Mouse (Mus musculus) R1 (cell line): ENCODE results near the gene Slc7a5.

ENCODE experiments used
- DNase-seq: peaks from one replicate; pipeline ENCODE4 v3.0.0-alpha.2; 2018; ENCODE audit warnings: low read depth, low spot score

Gene Slc7a5

GRCm38 (mm10) chr8:121908378-121909147 is 1.1 kb upstream of the Slc7a5 start:
- DNase-seq = no peak

- peak; percentile 67 for DNase-seq
Observed at GRCm38 (mm10) chr8:121906542-121907512, 667 bp downstream of the Slc7a5 start.

DNA sequence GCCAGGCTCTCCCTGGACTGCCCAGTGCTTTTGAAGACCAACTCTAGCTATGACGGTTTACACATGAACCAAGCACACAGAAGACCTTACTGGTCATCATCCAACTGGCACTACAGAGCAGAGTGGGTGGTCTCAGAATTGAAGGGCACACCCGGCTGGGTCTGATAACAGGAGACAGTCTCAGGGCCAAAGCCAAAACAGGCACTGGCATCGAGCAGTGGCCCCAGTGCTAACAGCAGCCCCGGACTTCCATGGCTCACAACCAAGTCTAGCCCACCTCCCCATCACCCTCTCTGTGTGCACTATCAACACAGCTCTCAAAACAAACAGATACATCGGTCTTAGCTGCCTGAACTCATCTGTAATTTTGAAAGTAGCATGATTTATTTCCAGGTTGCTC is 1.6 kb downstream of the Slc7a5 start:
- no peak for DNase-seq

DNA sequence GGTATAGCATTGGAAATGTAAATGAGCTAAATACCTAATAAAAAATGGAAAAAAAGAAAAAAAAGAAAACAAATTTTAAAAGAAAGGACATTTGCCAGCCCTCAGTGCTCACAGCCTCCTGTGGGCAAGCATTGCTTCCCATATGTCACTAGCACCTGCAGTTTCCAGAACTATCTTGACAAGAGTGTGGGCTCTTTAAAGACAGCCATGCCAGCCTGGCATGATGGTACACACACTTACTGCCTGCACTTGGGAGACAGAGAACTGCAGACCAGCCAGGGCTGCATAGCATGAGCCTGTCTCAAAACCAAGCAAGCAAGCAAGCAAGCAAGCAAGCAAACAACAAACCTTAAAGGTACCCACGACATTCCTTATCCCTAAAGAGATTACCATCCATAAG is 2.1 kb downstream of the Slc7a5 start:
- DNase-seq = no peak

GRCm38 (mm10) chr8:121904999-121905398 is 2.5 kb downstream of the Slc7a5 start:
- DNase-seq = no peak

DNA sequence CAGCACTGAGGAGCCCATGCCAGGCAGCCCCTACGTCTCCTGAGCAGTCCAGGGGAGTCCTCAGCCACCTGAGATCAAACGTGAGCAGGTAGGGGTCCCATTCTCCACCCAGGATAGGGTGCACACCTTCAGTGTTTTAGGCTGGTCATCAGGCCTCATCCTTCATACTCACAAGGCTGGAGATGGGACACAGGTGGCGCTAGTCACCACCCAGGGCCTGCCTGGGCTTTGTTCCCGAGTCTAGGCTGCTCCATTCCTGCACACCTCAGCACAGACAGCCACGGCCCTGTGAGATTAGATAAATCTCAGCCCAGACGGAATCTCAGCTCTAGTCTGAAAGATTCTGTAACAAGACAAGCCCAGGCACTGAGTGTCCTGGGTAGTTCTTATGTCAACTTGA is 3.5 kb downstream of the Slc7a5 start:
- no peak for DNase-seq

DNA sequence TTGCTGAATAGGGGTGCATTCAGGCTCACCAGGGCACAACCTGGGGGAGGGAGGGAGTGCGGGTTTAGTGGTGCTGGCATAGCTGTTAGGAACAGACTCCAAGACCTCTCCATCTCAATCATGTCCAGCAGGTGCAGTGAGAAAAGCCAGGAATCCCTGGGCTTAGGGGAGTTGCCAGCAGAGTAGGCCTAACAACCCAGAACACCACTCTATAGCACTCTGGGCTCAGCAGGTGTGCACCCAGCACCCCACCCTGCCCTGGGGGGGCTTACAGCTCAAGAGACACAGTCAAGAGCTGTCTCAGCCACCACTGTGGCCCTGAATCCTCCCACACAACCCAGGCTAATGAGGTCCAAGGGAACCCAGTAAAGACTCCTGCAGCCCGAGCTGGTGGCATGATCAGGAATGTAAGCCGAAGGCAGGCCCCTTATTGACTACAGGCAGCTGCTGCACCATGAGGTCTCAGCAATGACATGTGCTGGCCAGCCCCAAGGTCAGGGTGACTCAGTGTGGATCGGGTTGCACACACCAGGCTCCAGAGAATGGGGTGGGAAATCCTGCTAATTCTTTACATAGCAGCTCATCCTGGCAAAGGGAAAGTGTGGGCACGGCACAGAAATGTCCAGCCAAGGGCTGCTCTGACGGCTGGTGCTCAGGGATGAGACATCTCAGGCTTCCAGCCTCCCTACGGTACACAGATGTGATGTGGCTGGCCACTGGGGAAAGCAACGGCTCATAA is 5.8 kb downstream of the Slc7a5 start:
- DNase-seq = no peak

- DNase-seq = no peak
Observed at GRCm38 (mm10) chr8:121899180-121900044, 8.1 kb downstream of the Slc7a5 start.

DNA sequence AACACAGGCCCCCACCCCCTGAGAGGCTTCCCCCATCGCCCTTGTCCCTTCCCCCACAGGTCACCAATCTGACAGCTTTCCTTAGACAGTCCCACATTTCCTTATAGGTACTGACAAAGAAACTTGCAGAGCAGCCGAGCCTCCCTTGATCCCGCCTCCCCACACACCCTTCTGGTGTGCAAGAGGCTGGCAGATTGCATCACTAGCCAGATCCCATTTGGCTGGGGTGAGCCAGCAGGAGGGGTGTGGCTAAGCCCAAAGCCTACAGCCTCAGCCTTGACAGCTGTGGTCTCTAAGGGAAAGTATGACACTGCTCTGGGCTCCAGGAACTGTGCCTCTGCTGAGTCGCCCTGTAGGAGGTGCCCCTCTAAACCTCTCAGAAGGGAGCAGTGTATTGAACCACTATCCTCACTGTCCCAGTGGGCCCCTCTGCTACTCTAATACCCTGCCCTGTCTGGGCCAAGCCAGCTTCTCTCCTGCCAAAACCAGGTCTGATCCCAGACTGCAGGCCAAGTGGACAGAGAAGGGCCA is 9.0 kb downstream of the Slc7a5 start:
- peak; percentile 83 for DNase-seq

DNA sequence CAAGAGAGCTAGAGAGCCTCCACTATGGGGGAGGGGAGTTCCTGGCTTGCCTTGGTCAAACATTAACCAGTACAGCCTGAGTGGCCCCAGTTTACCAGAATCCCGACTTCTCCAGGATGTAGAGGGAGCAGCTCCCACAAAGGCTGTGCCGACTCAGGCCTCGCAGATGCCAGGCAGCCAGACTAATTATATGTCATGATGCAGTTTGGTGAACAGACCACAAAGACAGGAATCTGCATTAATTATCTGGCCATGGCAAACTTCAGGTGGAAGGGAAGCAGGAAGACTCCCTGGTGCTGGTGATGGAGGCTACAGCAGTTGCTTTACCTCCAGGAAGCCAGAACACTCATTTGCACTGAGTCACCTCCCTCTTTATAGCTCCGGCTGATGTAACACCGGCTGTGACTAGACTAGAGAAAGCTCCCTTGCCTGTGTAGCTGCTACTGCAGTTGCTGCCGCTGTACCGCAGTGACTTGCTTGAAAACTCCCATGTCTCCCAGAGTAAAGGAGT is 9.6 kb downstream of the Slc7a5 start:
- DNase-seq = peak; percentile 56

GRCm38 (mm10) chr8:121897205-121897604 is 10.3 kb downstream of the Slc7a5 start:
- DNase-seq = no peak

DNA sequence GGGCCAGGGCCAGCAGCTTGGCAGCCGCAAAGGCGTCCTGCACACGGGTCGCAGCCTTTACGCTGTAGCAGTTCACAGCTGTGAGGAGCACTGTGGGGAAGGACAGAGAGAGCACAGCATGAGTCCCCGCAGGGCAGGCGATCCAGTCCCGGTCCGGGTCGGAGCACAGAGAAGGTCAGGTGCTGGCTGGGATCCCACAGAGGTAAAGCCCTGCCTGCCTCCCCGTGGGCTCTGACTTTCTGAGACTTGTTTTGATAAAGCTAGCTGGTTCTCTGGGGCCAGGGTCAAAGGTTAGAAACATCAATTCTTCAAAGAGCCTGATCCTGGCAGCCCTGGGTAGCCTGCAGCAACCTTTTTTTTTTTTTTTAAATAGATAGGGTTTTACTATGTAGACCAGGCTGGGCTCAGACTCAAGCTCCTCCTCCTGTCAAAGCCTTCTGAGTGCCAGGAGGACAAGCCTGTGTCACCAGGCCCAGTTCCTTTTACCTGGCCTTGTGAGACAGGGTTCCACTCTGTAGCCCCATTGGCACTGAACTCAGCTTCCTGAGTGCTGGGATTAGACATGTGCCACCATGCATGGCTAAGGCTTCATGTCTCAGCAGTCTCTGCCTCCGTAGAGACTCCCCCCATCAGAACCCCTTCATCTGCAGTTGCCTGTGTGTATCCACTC is 10.9 kb downstream of the Slc7a5 start:
- no peak for DNase-seq

GRCm38 (mm10) chr8:121895910-121896309 is 11.6 kb downstream of the Slc7a5 start:
- DNase-seq = no peak

DNA sequence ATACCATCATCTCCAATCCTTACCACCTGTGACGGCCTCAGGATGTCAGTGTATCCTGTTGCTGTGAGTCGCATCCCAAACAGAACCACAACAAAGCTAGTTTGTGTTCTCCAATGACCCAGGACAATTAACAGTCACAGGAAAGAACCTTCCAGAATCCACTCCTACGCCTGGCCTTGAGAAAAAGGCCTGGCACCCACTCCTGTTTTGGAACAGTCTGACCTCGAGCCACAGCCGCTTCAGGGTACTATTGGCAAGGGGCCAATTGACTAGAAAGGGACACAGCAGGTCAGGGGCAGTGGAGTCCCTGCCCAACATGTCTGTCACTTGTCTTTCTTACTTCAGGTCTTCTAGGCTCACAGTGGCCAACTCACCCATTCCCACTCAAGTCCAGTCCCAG is 14.6 kb downstream of the Slc7a5 start:
- DNase-seq = no peak

DNA sequence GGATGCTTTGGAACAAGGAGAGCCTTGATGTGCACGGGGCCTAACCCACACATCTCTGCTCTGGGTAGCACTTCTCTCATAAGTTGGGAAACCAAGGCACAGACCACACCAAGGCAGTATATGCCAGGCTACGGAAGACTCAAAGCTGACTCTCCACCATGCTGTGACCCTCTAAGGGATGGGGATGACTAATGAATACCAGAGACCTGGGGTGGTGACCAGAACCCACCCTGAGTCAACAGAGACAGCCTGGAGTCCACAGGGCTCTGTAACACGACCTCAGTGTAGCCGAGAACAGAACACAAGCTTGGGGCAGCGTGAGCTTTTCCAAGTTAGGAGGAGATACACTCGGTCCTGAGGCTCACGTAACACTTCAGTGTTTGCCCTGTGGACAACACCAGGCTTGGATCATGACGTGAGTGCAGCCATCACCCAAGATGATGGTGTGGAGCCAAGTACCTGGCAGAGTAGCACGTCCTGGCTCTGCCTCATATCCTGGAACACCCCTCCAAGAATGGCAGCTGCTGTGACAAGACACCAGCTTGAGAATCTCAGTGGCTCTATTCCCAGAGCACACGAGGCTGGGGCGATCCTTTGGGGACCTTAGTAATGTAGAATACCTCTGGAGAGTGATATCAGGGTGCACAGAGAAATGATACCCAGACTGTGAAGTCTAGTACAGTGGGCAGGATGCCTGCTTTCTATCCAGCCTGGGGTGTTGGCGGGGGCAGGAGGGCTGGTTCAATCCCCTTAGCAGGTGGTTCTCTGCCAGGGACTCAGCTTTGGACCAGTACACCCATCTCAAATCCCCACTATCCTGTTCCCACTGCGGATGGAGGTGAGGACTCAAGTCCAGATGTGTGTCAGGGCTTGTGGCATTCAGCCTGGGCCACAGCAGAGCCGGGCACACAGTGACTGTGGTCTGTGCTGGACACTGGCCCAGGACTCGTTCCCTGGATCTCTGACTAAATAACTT is 17.4 kb downstream of the Slc7a5 start:
- DNase-seq = no peak

GRCm38 (mm10) chr8:121889317-121889716 is 18.2 kb downstream of the Slc7a5 start:
- DNase-seq = no peak

GRCm38 (mm10) chr8:121887547-121887946 is 19.9 kb downstream of the Slc7a5 start:
- DNase-seq = peak; percentile 88

- DNase-seq = no peak
Observed at GRCm38 (mm10) chr8:121885433-121885832, 22.1 kb downstream of the Slc7a5 start.

- no peak for DNase-seq
Observed at GRCm38 (mm10) chr8:121885001-121885400, 22.5 kb downstream of the Slc7a5 start.
